Mouse (Mus musculus) spleen, embryonic (tissue): ENCODE results near the gene Treml4.
"Not testable (repeated sequence)": the region's sequence is repeated elsewhere in the genome, so short reads cannot be mapped to it uniquely, and the experiment has no call there.

Experiments
- CTCF ChIA-PET: fragments of 350-600 bp; sonication (Branson Sonifier 250); formaldehyde crosslinking; loops from one replicate; lab custom pipeline; 2022; lab: Charles Lee

Treml4 gene

GRCm38 (mm10) chr17:48274098-48274497 is 10.0 kb downstream of the Treml4 start:
- CTCF ChIA-PET: interaction anchor here (0.9 to 2.4 kb wide), 3 partner anchors 59 to 65 kb away, joined by 3 to 9 read pairs (median 5); no protein-coding TSS in a partner anchor

GRCm38 (mm10) chr17:48274885-48275284 is 10.8 kb downstream of the Treml4 start:
- CTCF ChIA-PET: interaction anchor here (0.9 to 2.4 kb wide), 3 partner anchors 59 to 64 kb away, joined by 3 to 9 read pairs (median 5); no protein-coding TSS in a partner anchor

GRCm38 (mm10) chr17:48275736-48276135 is 11.6 kb downstream of the Treml4 start:
- CTCF ChIA-PET: interaction anchor here (0.7 to 2.4 kb wide), 2 partner anchors 10 to 61 kb away, joined by 3 to 9 read pairs; no protein-coding TSS in a partner anchor

- CTCF ChIA-PET: interaction anchor here (0.8 kb wide), 1 partner anchor 57 kb away, joined by 3 read pairs; no protein-coding TSS in a partner anchor
Observed at GRCm38 (mm10) chr17:48278381-48278780, 14.3 kb downstream of the Treml4 start.

GRCm38 (mm10) chr17:48279002-48279401 is 14.9 kb downstream of the Treml4 start:
- CTCF ChIA-PET: interaction anchor here (0.6 kb wide), 1 partner anchor 16 kb away, joined by 5 read pairs; no protein-coding TSS in a partner anchor

- CTCF ChIA-PET: no interaction called here
Observed at GRCm38 (mm10) chr17:48280943-48281738, 17.0 kb downstream of the Treml4 start.

GRCm38 (mm10) chr17:48281739-48282085 is 17.6 kb downstream of the Treml4 start:
- CTCF ChIA-PET: interaction anchor here (0.7 kb wide), 1 partner anchor 910 kb away, joined by 21 read pairs; no protein-coding TSS in a partner anchor

GRCm38 (mm10) chr17:48286765-48287164 is 22.7 kb downstream of the Treml4 start:
- CTCF ChIA-PET: no interaction called here

- CTCF ChIA-PET: no interaction called here
Observed at GRCm38 (mm10) chr17:48287276-48287675, 23.2 kb downstream of the Treml4 start.

GRCm38 (mm10) chr17:48293500-48294194 is 29.6 kb downstream of the Treml4 start:
- CTCF ChIA-PET: no interaction called here

GRCm38 (mm10) chr17:48299203-48299602 is 35.1 kb downstream of the Treml4 start, which contains the start of gene Treml2:
Gene Treml2 (plus strand): TSS chr17:48299498.
- CTCF ChIA-PET: interaction anchor here (0.6 kb wide), 1 partner anchor 188 kb away, joined by 4 read pairs; no protein-coding TSS in a partner anchor

GRCm38 (mm10) chr17:48299756-48300155 is 35.7 kb downstream of the Treml4 start:
- CTCF ChIA-PET: no interaction called here

- CTCF ChIA-PET: no interaction called here
Observed at GRCm38 (mm10) chr17:48300199-48300598, 36.1 kb downstream of the Treml4 start.

GRCm38 (mm10) chr17:48300861-48301260 is 36.8 kb downstream of the Treml4 start:
- CTCF ChIA-PET: interaction anchor here (0.7 kb wide), 1 partner anchor 1102 kb away, joined by 5 read pairs; no protein-coding TSS in a partner anchor

- CTCF ChIA-PET: no interaction called here
Observed at GRCm38 (mm10) chr17:48301792-48302191, 37.7 kb downstream of the Treml4 start.

GRCm38 (mm10) chr17:48312124-48312523 is 48.0 kb downstream of the Treml4 start:
- CTCF ChIA-PET: no interaction called here

- CTCF ChIA-PET: not testable (repeated sequence)
Observed at GRCm38 (mm10) chr17:48315905-48316579, 51.9 kb downstream of the Treml4 start, which contains the start of gene B430306N03Rik. Gene B430306N03Rik (plus strand): TSS chr17:48316141.

- CTCF ChIA-PET: no interaction called here
Observed at GRCm38 (mm10) chr17:48318686-48319085, 54.6 kb downstream of the Treml4 start.

- CTCF ChIA-PET: no interaction called here
Observed at GRCm38 (mm10) chr17:48321279-48321678, 57.2 kb downstream of the Treml4 start.

- CTCF ChIA-PET: no interaction called here
Observed at GRCm38 (mm10) chr17:48323236-48323635, 59.1 kb downstream of the Treml4 start.

GRCm38 (mm10) chr17:48324258-48324657 is 60.2 kb downstream of the Treml4 start:
- CTCF ChIA-PET: no interaction called here
